Mouse (Mus musculus) embryonic facial prominence, embryonic 14.5 days (tissue): ENCODE results near the gene Dnajc15. TPM values are rescaled to one million over a fixed set of nuclear protein-coding genes. Genes with fewer than 3 reads are reported as not detected.

Source experiments
- ATAC-seq: fragments of 200-750 bp; cut with Nextera tagmentation; 2 replicates; pipeline ENCODE4 v1.8.0; 2017; ENCODE audit warnings: low read depth, moderate number of reproducible peaks, moderate TSS enrichment
- DNase-seq: peaks from one replicate; pipeline ENCODE4 v3.0.0-alpha.2; 2015; ENCODE audit warnings: low spot score
- H3K27ac ChIP-seq: fragments of 300-500 bp; sonication (generic); replicated peaks from 2 replicates; pipeline ENCODE4 v1.5.1; 2014; ENCODE audit warnings: low read depth, mild to moderate bottlenecking, low read length, moderate library complexity
- H3K27me3 ChIP-seq: fragments of 300-500 bp; sonication (generic); replicated peaks from 2 replicates; pipeline ENCODE4 v1.6.1; 2014; ENCODE audit warnings: low read length; ENCODE audit not compliant: control insufficient read depth, insufficient read depth
- H3K36me3 ChIP-seq: fragments of 300-500 bp; sonication (generic); 2 replicates; pipeline ENCODE4 v1.6.1; 2014; ENCODE audit warnings: low read length, mixed read lengths; ENCODE audit not compliant: control insufficient read depth, insufficient read depth
- H3K4me1 ChIP-seq: fragments of 300-500 bp; sonication (generic); 2 replicates; pipeline ENCODE4 v1.6.1; 2014; ENCODE audit warnings: antibody characterized with exemption, low read length; ENCODE audit not compliant: control insufficient read depth, insufficient read depth
- H3K4me2 ChIP-seq: fragments of 300-500 bp; sonication (generic); 2 replicates; pipeline ENCODE4 v1.6.1; 2014; ENCODE audit warnings: low read depth, mild to moderate bottlenecking, low read length, moderate library complexity, mixed read lengths
- H3K4me3 ChIP-seq: fragments of 300-500 bp; sonication (generic); 2 replicates; pipeline ENCODE4 v1.5.1; 2014; ENCODE audit warnings: low read depth, mild to moderate bottlenecking, low read length
- H3K9ac ChIP-seq: fragments of 300-500 bp; sonication (generic); 2 replicates; pipeline ENCODE4 v1.6.1; 2014; ENCODE audit warnings: low read depth, mild to moderate bottlenecking, low read length, moderate library complexity, mixed read lengths
- H3K9me3 ChIP-seq: fragments of 300-500 bp; sonication (generic); 2 replicates; pipeline ENCODE4 v1.6.1; 2016; ENCODE audit warnings: low read length; ENCODE audit not compliant: control insufficient read depth
- WGBS: fragments of 180-500 bp; shearing (Covaris S2); extraction: QIAGEN DNeasy Blood & Tissue Kit; methylation state at CpG from one replicate; pipeline ENCODE4 v1.1.7; 2014; 5-methylcytosine and 5-hydroxymethylcytosine counted together
- polyA plus RNA-seq: library from polyadenylated mRNA; unstranded; fragments of >200 nt; fragmentation: Nextera tagmentation; extraction: Ambion mirVana; gene quantifications from 2 replicates; pipeline ENCODE4 v1.2.1, GENCODE M21; 2014

Gene Dnajc15
- 107 and 109 TPM in 2 replicates for polyA plus RNA-seq

- no peaks in the 10 kb centered on the region for H3K27me3 ChIP-seq
- H3K9ac ChIP-seq: peak within 1 kb of the TSS; percentile 77
- H3K9me3 ChIP-seq: no peaks in the 10 kb centered on the region
- H3K4me1 ChIP-seq: no peaks in the 10 kb centered on the region
- DNase-seq: peak; percentile 84
- peak; percentile 93 for ATAC-seq
- no peaks in the 10 kb centered on the region for H3K36me3 ChIP-seq
- H3K4me2 ChIP-seq: peak within 1 kb of the TSS; percentile 68
- no peak within 1 kb of the TSS for H3K27ac ChIP-seq
- WGBS: 1% methylated on average over 44 of the region's 44 CpGs
- H3K4me3 ChIP-seq: peak within 1 kb of the TSS; percentile 80
Measured at GRCm38 (mm10) chr14:77874304-77875241, at the start of gene Dnajc15. TSS of gene Dnajc15 (minus strand) at chr14:77875125.

DNA sequence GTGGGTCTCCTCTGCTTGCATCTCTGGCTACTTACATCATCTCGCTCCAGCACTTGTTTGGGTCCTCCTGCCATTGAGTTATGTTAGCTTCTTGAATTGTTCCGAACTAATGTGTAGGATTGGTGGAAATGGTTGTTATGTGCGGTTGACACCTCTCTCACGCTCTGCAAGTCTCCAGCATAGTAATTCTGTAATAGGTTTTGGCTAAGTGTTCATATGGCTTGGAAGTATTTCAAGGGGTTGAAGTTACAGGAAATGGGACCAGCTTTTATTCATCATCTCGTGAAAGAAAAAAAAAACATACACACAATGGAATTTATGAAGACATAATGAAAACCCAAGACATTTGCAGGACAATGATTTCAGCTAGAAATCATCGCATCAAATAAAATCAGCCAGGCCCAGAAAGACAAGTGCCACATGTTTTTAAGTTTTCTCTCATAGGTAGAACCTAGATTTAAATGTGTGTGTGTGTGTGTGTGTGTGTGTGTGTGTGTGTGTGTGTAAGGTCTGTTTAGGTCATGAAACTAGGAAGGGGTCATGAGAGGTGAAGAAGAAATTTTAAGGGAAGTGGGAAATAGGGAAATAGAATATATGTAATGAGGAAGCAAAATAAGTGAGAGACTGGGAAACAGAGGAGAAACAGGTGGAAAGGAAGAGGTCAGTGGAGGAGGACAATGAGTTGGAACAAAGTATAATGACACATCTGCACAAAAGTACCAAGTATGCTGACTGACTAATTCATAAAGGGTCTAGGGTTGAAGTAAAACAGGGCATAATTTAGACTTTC lies 48.3 kb upstream of the Dnajc15 start:
- DNase-seq: peak; percentile 64
- Histone ChIP-seq H3K4me3 (no peak overlapping the region), H3K27ac (no peak overlapping the region; the same call in 1 of the 2 replicates)

DNA sequence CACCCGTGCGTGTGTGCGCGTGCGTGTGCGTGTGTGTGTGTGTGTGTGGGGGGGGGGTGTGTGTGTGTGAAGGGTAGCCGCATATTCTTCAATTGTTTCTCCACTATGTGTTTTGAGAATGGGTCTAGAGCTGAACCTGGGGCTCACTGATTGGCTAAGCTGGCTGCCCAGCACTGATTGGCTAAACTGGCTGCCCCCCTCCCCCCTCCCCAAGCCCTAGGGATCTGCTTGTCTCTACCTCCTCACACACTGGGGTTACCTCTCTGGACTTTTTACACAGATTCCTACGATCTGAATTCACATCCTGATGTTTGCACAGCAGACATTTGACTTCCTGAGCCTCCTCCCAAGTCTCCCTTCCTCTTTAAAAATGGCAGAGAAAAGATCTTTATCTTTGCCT lies 46.7 kb upstream of the Dnajc15 start:
- 88% methylated on average over 8 of the region's 8 CpGs for WGBS
- no peak for DNase-seq
- ATAC-seq: no peak
- Histone ChIP-seq H3K4me3 (no peak overlapping the region), H3K4me2 (no peak overlapping the region), H3K4me1 (peaks cover 9% of the 10 kb centered on the region), H3K27me3 (no peaks in the 10 kb centered on the region), H3K27ac (no peak overlapping the region), H3K9me3 (no peaks in the 10 kb centered on the region), H3K9ac (no peak overlapping the region), H3K36me3 (no peaks in the 10 kb centered on the region)

More for the DNA sequence above, 48.3 kb upstream of the Dnajc15 start:
- Histone ChIP-seq H3K9me3 (no peaks in the 10 kb centered on the region), H3K36me3 (no peaks in the 10 kb centered on the region), H3K9ac (no peak overlapping the region), H3K4me1 (peaks cover 9% of the 10 kb centered on the region), H3K4me2 (no peak overlapping the region), H3K27me3 (no peaks in the 10 kb centered on the region)
- WGBS: 54% methylated on average over 6 of the region's 6 CpGs
- no peak for ATAC-seq

DNA sequence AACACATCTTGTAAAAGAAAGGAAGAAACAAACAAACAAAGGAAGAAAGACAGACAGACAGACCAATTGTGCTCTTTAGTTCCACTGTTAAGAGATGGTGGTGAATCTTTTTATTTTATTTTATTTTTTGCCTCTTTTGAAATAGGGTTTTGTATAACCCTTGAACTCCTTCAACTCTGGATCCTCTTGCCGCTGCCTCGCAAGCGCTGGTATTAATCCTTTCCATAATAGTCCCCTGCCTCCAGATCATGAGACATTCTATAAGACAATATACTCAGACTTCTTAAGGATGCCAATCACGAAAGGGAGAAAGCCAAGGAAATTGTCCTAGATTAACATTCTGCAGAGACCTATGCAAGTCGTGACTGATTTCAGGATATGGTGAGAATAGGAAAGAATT lies 40.9 kb upstream of the Dnajc15 start:
- Histone ChIP-seq H3K4me2 (no peak overlapping the region), H3K27ac (no peak overlapping the region), H3K4me1 (no peaks in the 10 kb centered on the region), H3K9me3 (no peaks in the 10 kb centered on the region), H3K27me3 (no peaks in the 10 kb centered on the region), H3K36me3 (no peaks in the 10 kb centered on the region), H3K9ac (no peak overlapping the region), H3K4me3 (no peak overlapping the region)
- DNase-seq: no peak
- 83% methylated on average over 5 of the region's 5 CpGs for WGBS
- ATAC-seq: no peak

- Histone ChIP-seq H3K4me2 (no peak overlapping the region), H3K36me3 (no peaks in the 10 kb centered on the region), H3K9me3 (no peaks in the 10 kb centered on the region), H3K27me3 (no peaks in the 10 kb centered on the region), H3K4me1 (no peaks in the 10 kb centered on the region), H3K9ac (no peak overlapping the region), H3K4me3 (no peak overlapping the region), H3K27ac (no peak overlapping the region)
- 91% methylated on average over 5 of the region's 5 CpGs for WGBS
- DNase-seq (no peak), ATAC-seq (no peak)
Measured at GRCm38 (mm10) chr14:77906586-77906985, 31.7 kb upstream of the Dnajc15 start.

- no peak for ATAC-seq
- 73% methylated on average over 5 of the region's 5 CpGs for WGBS
Measured at GRCm38 (mm10) chr14:77905466-77905865, 30.5 kb upstream of the Dnajc15 start.

GRCm38 (mm10) chr14:77904171-77904762 lies 29.3 kb upstream of the Dnajc15 start, which contains the start of gene Epsti1:
TSS of gene Epsti1 (plus strand) at chr14:77904239.
- no peaks in the 10 kb centered on the region for H3K36me3 ChIP-seq
- H3K9ac ChIP-seq: no peak within 1 kb of the TSS
- H3K9me3 ChIP-seq: no peaks in the 10 kb centered on the region
- no peak within 1 kb of the TSS for H3K4me2 ChIP-seq
- no peak within 1 kb of the TSS for H3K4me3 ChIP-seq
- ATAC-seq (no peak), DNase-seq (no peak)
- H3K27me3 ChIP-seq: no peaks in the 10 kb centered on the region
- WGBS: 64% methylated on average over 15 of the region's 15 CpGs
- no peak within 1 kb of the TSS for H3K27ac ChIP-seq
- H3K4me1 ChIP-seq: no peaks in the 10 kb centered on the region

More at GRCm38 (mm10) chr14:77905466-77905865, 30.5 kb upstream of the Dnajc15 start:
- H3K9ac ChIP-seq: no peak overlapping the region
- H3K4me2 ChIP-seq: no peak overlapping the region
- H3K4me3 ChIP-seq: no peak overlapping the region
- H3K9me3 ChIP-seq: no peaks in the 10 kb centered on the region
- DNase-seq: no peak
- H3K36me3 ChIP-seq: no peaks in the 10 kb centered on the region
- no peak overlapping the region for H3K27ac ChIP-seq
- H3K4me1 ChIP-seq: no peaks in the 10 kb centered on the region
- no peaks in the 10 kb centered on the region for H3K27me3 ChIP-seq

DNA sequence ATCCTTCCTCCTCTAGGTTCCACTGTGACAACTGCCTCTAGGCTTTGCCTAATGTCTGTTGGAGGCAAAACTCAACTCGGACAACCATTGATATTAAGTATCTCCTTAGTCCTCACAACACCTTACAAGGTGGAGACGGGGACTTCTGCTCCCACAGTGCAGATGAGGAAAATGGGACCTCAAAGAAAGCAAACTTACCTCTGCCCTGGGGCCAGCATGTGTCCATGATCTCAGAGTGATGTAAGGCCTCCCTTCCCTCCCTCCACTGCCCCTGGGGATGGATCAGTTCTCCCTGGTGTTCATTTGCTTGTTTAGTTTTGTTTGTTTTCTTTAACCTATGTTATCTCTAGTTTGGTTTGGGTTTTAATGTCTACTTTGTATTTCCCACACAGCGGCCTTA lies 27.6 kb upstream of the Dnajc15 start:
- Histone ChIP-seq H3K4me3 (no peak overlapping the region), H3K9me3 (no peaks in the 10 kb centered on the region), H3K36me3 (no peaks in the 10 kb centered on the region), H3K9ac (no peak overlapping the region), H3K27ac (no peak overlapping the region), H3K4me1 (no peaks in the 10 kb centered on the region), H3K27me3 (no peaks in the 10 kb centered on the region), H3K4me2 (no peak overlapping the region)
- 83% methylated on average over 3 of the region's 3 CpGs for WGBS
- DNase-seq (no peak), ATAC-seq (no peak)
